Mouse (Mus musculus) CD4-positive helper T cell, adult 2 months (primary cell): ENCODE data around the gene Gm3115.
"Not testable (repeated sequence)": the region's sequence is repeated elsewhere in the genome, so short reads cannot be mapped to it uniquely, and the experiment has no call there.

Source experiments
- DNase-seq: peaks from one replicate; pipeline ENCODE4 v3.0.0-alpha.2; 2012; ENCODE audit warnings: low read depth, missing footprints, low spot score

Gm3115 gene

DNA sequence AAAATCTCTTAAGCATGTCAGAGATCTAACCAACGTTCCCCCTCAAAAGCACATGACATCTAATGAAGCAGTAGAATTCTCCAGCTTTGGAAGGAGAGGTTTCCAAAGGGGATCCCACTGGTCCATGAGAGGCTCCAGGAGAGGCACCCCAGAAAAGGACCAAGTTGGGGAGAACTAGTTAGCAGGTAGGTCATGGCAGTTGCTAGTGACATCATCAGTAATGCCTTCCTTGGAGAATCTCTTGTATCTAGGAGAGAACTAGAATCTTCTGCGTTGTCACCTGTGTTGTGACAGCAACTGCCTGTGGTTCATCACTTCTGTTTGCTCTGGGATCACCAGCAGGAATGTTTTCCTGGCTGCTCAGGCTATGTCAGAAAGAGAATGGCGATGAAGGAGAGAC is at the start of gene Gm3115:
Gene Gm3115 (plus strand): TSS at position 301 of the 400 bp plus-strand sequence.
- DNase-seq = not testable (repeated sequence)

DNA sequence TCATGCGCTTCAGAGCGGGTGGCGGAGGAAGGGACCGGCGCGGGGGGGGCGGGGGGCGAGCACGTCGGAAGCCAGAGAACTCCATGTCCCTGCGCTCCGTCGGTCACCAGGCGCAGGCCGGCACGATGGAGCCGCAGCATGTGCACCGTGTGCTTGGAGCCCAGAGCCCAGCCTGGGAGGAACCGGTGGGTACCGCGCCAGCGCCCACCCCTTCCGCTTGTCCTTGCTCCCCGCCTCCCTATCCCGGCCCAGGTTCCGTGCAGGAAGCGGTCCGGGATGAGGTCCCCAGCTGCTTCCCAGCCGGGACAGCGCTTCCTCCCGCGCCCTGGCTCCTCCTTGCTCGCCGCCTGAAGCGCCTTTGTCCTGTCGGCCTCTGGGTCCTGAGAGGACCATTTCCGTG is 26.5 kb downstream of the Gm3115 start, which contains the start of gene Gm8108:
Gene Gm8108 (plus strand): TSS at position 101 of the 400 bp plus-strand sequence.
- peak; percentile 0 for DNase-seq

DNA sequence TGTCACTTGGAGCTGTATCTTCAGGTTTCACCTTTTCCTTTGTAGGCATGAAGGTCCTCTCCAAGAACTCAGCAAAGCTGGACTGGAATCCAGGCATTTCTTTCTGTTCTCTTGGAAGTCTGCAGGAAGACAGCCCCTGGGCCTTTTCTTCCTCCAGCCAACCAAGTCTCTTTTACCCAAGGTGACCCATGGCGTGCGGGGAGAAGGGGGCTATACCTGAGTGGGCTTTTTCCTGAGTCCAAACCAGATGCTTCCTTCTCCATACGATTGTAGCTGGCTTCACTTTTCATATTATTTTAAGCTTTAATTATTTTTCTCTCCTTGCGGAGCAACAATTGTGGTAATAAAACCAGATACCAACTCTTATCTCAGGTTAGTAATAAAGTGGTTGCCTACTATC is 57.7 kb downstream of the Gm3115 start:
- not testable (repeated sequence) for DNase-seq
